Mouse (Mus musculus) hindbrain, embryonic 14.5 days (tissue): ENCODE results near the gene Tmem141. TPM values are rescaled to one million over a fixed set of nuclear protein-coding genes. Genes with fewer than 3 reads are reported as not detected.

ENCODE experiments used
- ATAC-seq: fragments of 200-750 bp; cut with Nextera tagmentation; 2 replicates; pipeline ENCODE4 v1.8.0; 2017; ENCODE audit warnings: moderate number of reproducible peaks, mild to moderate bottlenecking, moderate TSS enrichment, moderate library complexity; ENCODE audit not compliant: low FRiP score
- DNase-seq: peaks from one replicate; pipeline ENCODE4 v3.0.0-alpha.2; 2015; ENCODE audit warnings: low spot score
- H3K27ac ChIP-seq: fragments of 300-500 bp; sonication (generic); 2 replicates; pipeline ENCODE4 v1.5.1; 2014; ENCODE audit warnings: mild to moderate bottlenecking, moderate library complexity
- H3K27me3 ChIP-seq: fragments of 300-500 bp; sonication (generic); 2 replicates; pipeline ENCODE4 v1.6.1; 2014; ENCODE audit warnings: mild to moderate bottlenecking, low read length, mixed read lengths; ENCODE audit not compliant: control insufficient read depth, insufficient read depth
- H3K36me3 ChIP-seq: fragments of 300-500 bp; sonication (generic); replicated peaks from 2 replicates; pipeline ENCODE4 v1.6.1; 2014; ENCODE audit not compliant: control insufficient read depth, insufficient read depth
- H3K4me1 ChIP-seq: fragments of 300-500 bp; sonication (generic); replicated peaks from 2 replicates; pipeline ENCODE4 v1.6.1; 2014; ENCODE audit warnings: antibody characterized with exemption, low read length, mixed read lengths; ENCODE audit not compliant: control insufficient read depth, insufficient read depth
- H3K4me2 ChIP-seq: fragments of 300-500 bp; sonication (generic); replicated peaks from 2 replicates; pipeline ENCODE4 v1.6.1; 2014; ENCODE audit warnings: mild to moderate bottlenecking, moderate library complexity
- H3K4me3 ChIP-seq: fragments of 300-500 bp; sonication (generic); replicated peaks from 2 replicates; pipeline ENCODE4 v1.5.1; 2014; ENCODE audit warnings: mild to moderate bottlenecking, low read length
- H3K9ac ChIP-seq: fragments of 300-500 bp; sonication (generic); 2 replicates; pipeline ENCODE4 v1.6.1; 2014
- H3K9me3 ChIP-seq: fragments of 300-500 bp; sonication (generic); 2 replicates; pipeline ENCODE4 v1.6.1; 2016; ENCODE audit warnings: low read length; ENCODE audit not compliant: control insufficient read depth
- WGBS: fragments of 180-500 bp; shearing (Covaris S2); extraction: QIAGEN DNeasy Blood & Tissue Kit; methylation state at CpG from one replicate; pipeline ENCODE4 v1.1.7; 2014; 5-methylcytosine and 5-hydroxymethylcytosine counted together
- polyA plus RNA-seq: library from polyadenylated mRNA; unstranded; fragments of >200 nt; fragmentation: Nextera tagmentation; extraction: Ambion mirVana; gene quantifications from 2 replicates; pipeline ENCODE4 v1.2.1, GENCODE M21; 2014

Gene Tmem141
- polyA plus RNA-seq, 1 experiment from 2014 or later = 53.5 TPM

GRCm38 (mm10) chr2:25575432-25576027, 46.3 kb downstream of the Tmem141 start:
- Histone ChIP-seq H3K9me3 (no peaks in the 10 kb centered on the region), H3K9ac (peak overlapping the region; percentile 56), H3K27me3 (peaks cover 52% of the 10 kb centered on the region), H3K36me3 (peaks cover 14% of the 10 kb centered on the region), H3K4me3 (peak overlapping the region; percentile 51), H3K27ac (peak overlapping the region; percentile 85), H3K4me2 (peak overlapping the region; percentile 90), H3K4me1 (peaks cover 33% of the 10 kb centered on the region)
- ATAC-seq (no peak), DNase-seq (no peak)
- 15% methylated on average over 21 of the region's 21 CpGs for WGBS

- peak within 1 kb of the TSS; percentile 90 for H3K4me2 ChIP-seq
- H3K36me3 ChIP-seq = peaks cover 16% of the 10 kb centered on the region
- peak within 1 kb of the TSS; percentile 56 for H3K9ac ChIP-seq
- H3K4me3 ChIP-seq = peak within 1 kb of the TSS; percentile 51
- ATAC-seq (peak; percentile 99), DNase-seq (peak; percentile 97)
- peaks cover 44% of the 10 kb centered on the region for H3K27me3 ChIP-seq
- under 1% methylated on average over 42 of the region's 45 CpGs for WGBS
- peak within 1 kb of the TSS; percentile 85 for H3K27ac ChIP-seq
- peaks cover 28% of the 10 kb centered on the region for H3K4me1 ChIP-seq
- H3K9me3 ChIP-seq = no peaks in the 10 kb centered on the region
Measured at GRCm38 (mm10) chr2:25574579-25575431, 47.0 kb downstream of the Tmem141 start, which contains the start of the genes Mamdc4 and Phpt1. TSS of gene Mamdc4 (minus strand) at chr2:25574845. TSS of gene Phpt1 (minus strand) at chr2:25575224.

- peaks cover 21% of the 10 kb centered on the region for H3K4me1 ChIP-seq
- peak overlapping the region; percentile 85 for H3K27ac ChIP-seq
- peak overlapping the region; percentile 55 for H3K9ac ChIP-seq
- WGBS = 21% methylated on average over 11 of the region's 11 CpGs
- peak overlapping the region; percentile 90 for H3K4me2 ChIP-seq
- H3K4me3 ChIP-seq = peak overlapping the region; percentile 51
- H3K27me3 ChIP-seq = peaks cover 38% of the 10 kb centered on the region
- no peaks in the 10 kb centered on the region for H3K9me3 ChIP-seq
- H3K36me3 ChIP-seq = peaks cover 23% of the 10 kb centered on the region
- DNase-seq = no peak
- no peak for ATAC-seq
Measured at GRCm38 (mm10) chr2:25574136-25574535, 47.7 kb downstream of the Tmem141 start.

GRCm38 (mm10) chr2:25573068-25573467, 48.7 kb downstream of the Tmem141 start:
- Histone ChIP-seq H3K9ac (0 out of 2 replicates have a peak overlapping the region, but pooled peaks have one; percentile 55), H3K36me3 (peaks cover 27% of the 10 kb centered on the region), H3K27ac (no peak overlapping the region), H3K4me1 (peaks cover 21% of the 10 kb centered on the region), H3K9me3 (no peaks in the 10 kb centered on the region), H3K4me2 (0 out of 2 replicates have a peak overlapping the region, but pooled peaks have one; percentile 90), H3K4me3 (0 out of 2 replicates have a peak overlapping the region, but pooled peaks have one; percentile 51), H3K27me3 (peaks cover 27% of the 10 kb centered on the region)
- ATAC-seq = no peak
- 100% methylated on average over 2 of the region's 2 CpGs for WGBS
- no peak for DNase-seq

- Histone ChIP-seq H3K27ac (no peak overlapping the region), H3K27me3 (peaks cover 9% of the 10 kb centered on the region), H3K9ac (no peak overlapping the region), H3K4me2 (no peak overlapping the region), H3K36me3 (peaks cover 25% of the 10 kb centered on the region), H3K4me1 (peaks cover 21% of the 10 kb centered on the region), H3K9me3 (no peaks in the 10 kb centered on the region), H3K4me3 (no peak overlapping the region)
- DNase-seq (no peak), ATAC-seq (no peak)
- 94% methylated on average over 4 of the region's 4 CpGs for WGBS
Measured at GRCm38 (mm10) chr2:25571221-25571620, 50.6 kb downstream of the Tmem141 start.

Other genes with a start within 250 kb of the Tmem141 start
- gene Sapcd2, start 249.7 kb downstream of the Tmem141 start, polyA plus RNA-seq = 10.0 and 10.8 TPM in 2 replicates
- gene Entpd2, start 226.1 kb downstream of the Tmem141 start, polyA plus RNA-seq = 2.6 and 3.3 TPM in 2 replicates
- 365 and 378 TPM in 2 replicates for gene Npdc1, start 222.7 kb downstream of the Tmem141 start, polyA plus RNA-seq
- 0.37 TPM in 1 of 2 replicates, not detected in the other for gene Fut7, start 198.7 kb downstream of the Tmem141 start, polyA plus RNA-seq
- gene Abca2, start 193.3 kb downstream of the Tmem141 start, polyA plus RNA-seq = 15.6 and 17.3 TPM in 2 replicates
- gene Clic3, start 165.2 kb downstream of the Tmem141 start, polyA plus RNA-seq = 2.2 and 2.6 TPM in 2 replicates
- 93.1 and 109 TPM in 2 replicates for gene Paxx, start 160.9 kb downstream of the Tmem141 start, polyA plus RNA-seq
- gene Ptgds, start 152.0 kb downstream of the Tmem141 start, polyA plus RNA-seq = 230 and 390 TPM in 2 replicates
- gene Lcn12, start 128.1 kb downstream of the Tmem141 start, polyA plus RNA-seq = not detected in 2 replicates
- 116 and 118 TPM in 2 replicates for gene Fbxw5, start 121.3 kb downstream of the Tmem141 start, polyA plus RNA-seq
- 4.1 and 5.5 TPM in 2 replicates for gene C8g, start 120.3 kb downstream of the Tmem141 start, polyA plus RNA-seq
- gene Traf2, start 75.1 kb downstream of the Tmem141 start, polyA plus RNA-seq = 15.6 and 16.3 TPM in 2 replicates
- gene Edf1, start 64.2 kb downstream of the Tmem141 start, polyA plus RNA-seq = 353 and 366 TPM in 2 replicates
- gene Mamdc4, start 47.2 kb downstream of the Tmem141 start, polyA plus RNA-seq = 1.3 and 1.7 TPM in 2 replicates
- 171 and 187 TPM in 2 replicates for gene Phpt1, start 46.8 kb downstream of the Tmem141 start, polyA plus RNA-seq
- gene Ajm1, start 40.2 kb downstream of the Tmem141 start, polyA plus RNA-seq = 10.8 and 12.7 TPM in 2 replicates
- 59.0 and 61.6 TPM in 2 replicates for gene Rabl6, start 13.5 kb downstream of the Tmem141 start, polyA plus RNA-seq
- 0.26 and 0.44 TPM in 2 replicates for gene Ccdc183, start 4.3 kb downstream of the Tmem141 start, polyA plus RNA-seq
- gene Fcna, start 6.0 kb upstream of the Tmem141 start, polyA plus RNA-seq = 3.9 and 4.0 TPM in 2 replicates
- not detected in 2 replicates for gene Lcn8, start 31.1 kb upstream of the Tmem141 start, polyA plus RNA-seq
- not detected in 2 replicates for gene Lcn5, start 35.9 kb upstream of the Tmem141 start, polyA plus RNA-seq
- gene Lcn6, start 54.8 kb upstream of the Tmem141 start, polyA plus RNA-seq = not detected in 2 replicates
- not detected in 2 replicates for gene Lcn10, start 60.7 kb upstream of the Tmem141 start, polyA plus RNA-seq
- gene Obp2a, start 78.0 kb upstream of the Tmem141 start, polyA plus RNA-seq = not detected in 2 replicates
- 145 and 153 TPM in 2 replicates for gene Bmyc, start 84.7 kb upstream of the Tmem141 start, polyA plus RNA-seq
- not detected in 2 replicates for gene Obp2b, start 115.0 kb upstream of the Tmem141 start, polyA plus RNA-seq
- gene Lcn3, start 143.6 kb upstream of the Tmem141 start, polyA plus RNA-seq = not detected in 2 replicates
- gene Lcn11, start 155.0 kb upstream of the Tmem141 start, polyA plus RNA-seq = not detected in 2 replicates
- gene Gm13539, start 160.3 kb upstream of the Tmem141 start, polyA plus RNA-seq = not detected in 2 replicates
- gene Glt6d1, start 193.8 kb upstream of the Tmem141 start, polyA plus RNA-seq = not detected in 2 replicates
- gene Lcn9, start 201.1 kb upstream of the Tmem141 start, polyA plus RNA-seq = not detected in 2 replicates
- gene Sohlh1, start 225.2 kb upstream of the Tmem141 start, polyA plus RNA-seq = not detected in 2 replicates
- gene Kcnt1, start 241.7 kb upstream of the Tmem141 start, polyA plus RNA-seq = 20.4 and 20.6 TPM in 2 replicates